ENCODE assay signal across 9 mouse cellular contexts in genomic region chr2:28535263-28535540, GRCm38 (mm10). TPM values are rescaled to one million over a fixed set of nuclear protein-coding genes. Genes with fewer than 3 reads are reported as not detected.
DNase-seq lines count a peak whose midpoint lies in the region; ATAC-seq and TF ChIP-seq lines count a peak whose summit lies in the region.
"Had no signal": no experiment of that assay in that cellular context is flagged by ENCODE, and none has a peak within 500 bp of the region (broad histone marks: within the 10 kb centered on the region; RNA-seq: fewer than 3 reads in every experiment).

No protein-coding gene starts in this region.

- no peak for TF ChIP-seq EP300 in heart, adult 2 months (IDR thresholded peaks at IDR 0.05; ENCODE audit: insufficient read depth, low read depth, low read length)

- no peak for TF ChIP-seq CTCF in heart, adult 2 months (IDR thresholded peaks at IDR 0.05)

- 25% methylated on average over 4 of the region's 4 CpGs for WGBS in heart, adult 2 months
- WGBS in hindbrain, embryonic 10.5 days = 37% methylated on average over 4 of the region's 4 CpGs
- WGBS in midbrain, embryonic 12.5 days = 41% methylated on average over 4 of the region's 4 CpGs

- no peak for TF ChIP-seq POLR2A in heart, adult 2 months (IDR thresholded peaks at IDR 0.05; ENCODE audit: insufficient read depth, low read depth, low read length)

- H3K36me3 ChIP-seq in heart, adult 2 months (ENCODE audit: control insufficient read depth, insufficient read depth, low read length) = no peaks in the 10 kb centered on the region
- peaks cover 8% of the 10 kb centered on the region for H3K36me3 ChIP-seq in hindbrain, embryonic 10.5 days
- H3K36me3 ChIP-seq in midbrain, embryonic 12.5 days = 0 out of 2 replicates have a peak, but pooled peaks cover under 1% of the 10 kb centered on the region

- H3K27me3 ChIP-seq in heart, adult 2 months (ENCODE audit: control insufficient read depth, insufficient read depth, low read length) = no peaks in the 10 kb centered on the region
- 0 out of 2 replicates have a peak, but pooled peaks cover 6% of the 10 kb centered on the region for H3K27me3 ChIP-seq in hindbrain, embryonic 10.5 days (ENCODE audit: insufficient read depth, poor library complexity, severe bottlenecking)
- H3K27me3 ChIP-seq in midbrain, embryonic 12.5 days = no peaks in the 10 kb centered on the region

- no peak for ATAC-seq in midbrain, embryonic 12.5 days (ENCODE audit: low FRiP score, low read depth)

- DNase-seq in heart, adult 2 months = no peak
- no peak for DNase-seq in heart, postnatal 4 days
- DNase-seq in cerebellum, adult 9-10 months = peak; percentile 88
- DNase-seq in hindbrain, embryonic 10.5 days (ENCODE audit: low spot score) = no peak
- DNase-seq in adrenal gland, adult (ENCODE audit: inconsistent age in 2 of 2, low spot score in 1 of 2) = no peak
- DNase-seq in yolk sac, embryonic 10.5 days (ENCODE audit: low spot score) = no peak
- no peak for DNase-seq in kidney, postnatal 36 days

- peak overlapping the region; percentile 90 for H3K27ac ChIP-seq in heart, adult 2 months
- peak overlapping the region; percentile 89 for H3K27ac ChIP-seq in hindbrain, embryonic 10.5 days
- peak overlapping the region; percentile 76 for H3K27ac ChIP-seq in midbrain, embryonic 12.5 days (replicated peaks)

- no peaks in the 10 kb centered on the region for H3K79me2 ChIP-seq in heart, adult 2 months (replicated peaks; ENCODE audit: control insufficient read depth, insufficient read depth, low read length)

- H3K4me3 ChIP-seq in heart, adult 2 months = peak overlapping the region; percentile 30
- H3K4me3 ChIP-seq in hindbrain, embryonic 10.5 days = peak overlapping the region; percentile 75
- H3K4me3 ChIP-seq in midbrain, embryonic 12.5 days = no peak overlapping the region
- H3K4me3 ChIP-seq: erythroblast, embryonic 14.5 days had no signal

- H3K9me3 ChIP-seq in hindbrain, embryonic 10.5 days = no peaks in the 10 kb centered on the region
- no peaks in the 10 kb centered on the region for H3K9me3 ChIP-seq in midbrain, embryonic 12.5 days

- intact Hi-C loops in heart, adult 2 months (cut with DNase I) = no loop called here

- H3K4me1 ChIP-seq in heart, adult 2 months (ENCODE audit: control insufficient read depth, insufficient read depth, low read length) = peaks cover 42% of the 10 kb centered on the region
- peaks cover 99% of the 10 kb centered on the region for H3K4me1 ChIP-seq in hindbrain, embryonic 10.5 days (replicated peaks)
- H3K4me1 ChIP-seq in midbrain, embryonic 12.5 days = peaks cover 96% of the 10 kb centered on the region

- H3K4me2 ChIP-seq in midbrain, embryonic 12.5 days (replicated peaks) = peak overlapping the region; percentile 86

- H3K9ac ChIP-seq in heart, adult 2 months (ENCODE audit: low read depth, low read length) = peak overlapping the region; percentile 43
- H3K9ac ChIP-seq in midbrain, embryonic 12.5 days (replicated peaks) = peak overlapping the region; percentile 72; the same call in 1 of the 2 replicates

RNA-seq across cellular contexts. Expression of gene Ralgds, which starts 22.3 kb away (rescaled TPM):
- total RNA-seq in heart, adult 2 months (2021) = 10 to 100 TPM in 1 of 2 experiments, 1 to 10 TPM in 1; 9.7 to 12.2 TPM
- 19.5 and 24.8 TPM in 2 replicates for polyA plus RNA-seq in heart, adult 2 months (2012; rRNA removed)
- 10 to 100 TPM; 23.9 to 26.0 TPM for total RNA-seq in heart, postnatal 4 days (2021)
- polyA plus RNA-seq in hindbrain, embryonic 10.5 days (2016; fragmentation: Nextera tagmentation; extraction: Ambion mirVana) = 48.5 and 67.5 TPM in 2 replicates
- 87.6 and 93.5 TPM in 2 replicates for polyA plus RNA-seq in midbrain, embryonic 12.5 days (2016; fragmentation: Nextera tagmentation; extraction: Ambion mirVana)

RNA-seq across cellular contexts. Expression of gene Cel, which starts 28.0 kb away (rescaled TPM):
- total RNA-seq in heart, adult 2 months (2021) = not detected
- polyA plus RNA-seq in heart, adult 2 months (2012; rRNA removed) = not detected in 2 replicates
- total RNA-seq in heart, postnatal 4 days (2021) = not detected
- not detected in 2 replicates for polyA plus RNA-seq in hindbrain, embryonic 10.5 days (2016; fragmentation: Nextera tagmentation; extraction: Ambion mirVana)
- polyA plus RNA-seq in midbrain, embryonic 12.5 days (2016; fragmentation: Nextera tagmentation; extraction: Ambion mirVana) = not detected in 2 replicates
- polyA plus RNA-seq: erythroblast, embryonic 14.5 days had no signal

RNA-seq across cellular contexts. Expression of gene Gm10134, which starts 29.3 kb away (rescaled TPM):
- total RNA-seq in heart, adult 2 months (2021) = 1 to 10 TPM; 1.0 to 1.7 TPM
- 0.47 TPM in 1 of 2 replicates, not detected in the other for polyA plus RNA-seq in heart, adult 2 months (2012; rRNA removed)
- 1 to 10 TPM in 1 of 2 experiments, not detected in 1; 1.2 TPM for total RNA-seq in heart, postnatal 4 days (2021)
- 0.70 TPM in 1 of 2 replicates, not detected in the other for polyA plus RNA-seq in hindbrain, embryonic 10.5 days (2016; fragmentation: Nextera tagmentation; extraction: Ambion mirVana)
- polyA plus RNA-seq in midbrain, embryonic 12.5 days (2016; fragmentation: Nextera tagmentation; extraction: Ambion mirVana) = 1.5 TPM in 1 of 2 replicates, not detected in the other
- polyA plus RNA-seq: erythroblast, embryonic 14.5 days had no signal

RNA-seq across cellular contexts. Expression of gene Gbgt1, which starts 38.5 kb away (rescaled TPM):
- 1 to 10 TPM; 1.8 to 2.1 TPM for total RNA-seq in heart, adult 2 months (2021)
- polyA plus RNA-seq in heart, adult 2 months (2012; rRNA removed) = 1.3 and 2.2 TPM in 2 replicates
- 1 to 10 TPM in 1 of 2 experiments, under 1 TPM in 1; 0.83 to 1.8 TPM for total RNA-seq in heart, postnatal 4 days (2021)
- polyA plus RNA-seq in hindbrain, embryonic 10.5 days (2016; fragmentation: Nextera tagmentation; extraction: Ambion mirVana) = 0.14 TPM in 1 of 2 replicates, not detected in the other
- 1.0 and 1.2 TPM in 2 replicates for polyA plus RNA-seq in midbrain, embryonic 12.5 days (2016; fragmentation: Nextera tagmentation; extraction: Ambion mirVana)
- polyA plus RNA-seq: erythroblast, embryonic 14.5 days had no signal

RNA-seq across cellular contexts. Expression of gene Gtf3c5, which starts 48.3 kb away (rescaled TPM):
- 10 to 100 TPM; 11.0 to 12.2 TPM for total RNA-seq in heart, adult 2 months (2021)
- 14.3 and 21.9 TPM in 2 replicates for polyA plus RNA-seq in heart, adult 2 months (2012; rRNA removed)
- total RNA-seq in heart, postnatal 4 days (2021) = 10 to 100 TPM; 17.8 to 18.3 TPM
- 59.8 and 61.0 TPM in 2 replicates for polyA plus RNA-seq in hindbrain, embryonic 10.5 days (2016; fragmentation: Nextera tagmentation; extraction: Ambion mirVana)
- polyA plus RNA-seq in midbrain, embryonic 12.5 days (2016; fragmentation: Nextera tagmentation; extraction: Ambion mirVana) = 51.9 and 55.5 TPM in 2 replicates
